Mouse (Mus musculus) ovary, postnatal 36 days (tissue): ENCODE measurements around the gene Fry.
A peak's percentile ranks its signal among the peaks of the same experiment; 100 is the strongest.

Experiments
- DNase-seq: peaks from one replicate; pipeline ENCODE4 v3.0.0; 2022; ENCODE audit warnings: low spot score, mixed read lengths

The Fry gene

DNA sequence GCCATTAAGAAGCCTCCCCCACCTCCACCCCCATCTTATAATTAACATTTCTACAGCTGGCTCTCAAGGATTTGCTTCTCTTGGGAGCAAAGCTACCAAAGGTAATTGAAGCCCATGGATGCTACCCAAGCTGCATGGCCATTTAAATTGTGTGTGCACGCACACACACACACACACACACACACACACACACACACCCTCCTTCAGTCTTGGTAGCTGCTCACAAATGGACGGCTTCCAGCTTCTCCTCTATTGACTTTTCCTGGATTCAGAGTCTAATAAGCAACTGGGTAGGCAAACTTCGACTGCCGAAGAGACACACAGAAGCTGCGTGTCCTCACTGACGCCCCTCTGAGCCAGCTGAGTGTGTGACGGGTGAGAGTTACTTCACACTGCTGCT lies 11.7 kb downstream of the Fry start:
- DNase-seq: no peak

DNA sequence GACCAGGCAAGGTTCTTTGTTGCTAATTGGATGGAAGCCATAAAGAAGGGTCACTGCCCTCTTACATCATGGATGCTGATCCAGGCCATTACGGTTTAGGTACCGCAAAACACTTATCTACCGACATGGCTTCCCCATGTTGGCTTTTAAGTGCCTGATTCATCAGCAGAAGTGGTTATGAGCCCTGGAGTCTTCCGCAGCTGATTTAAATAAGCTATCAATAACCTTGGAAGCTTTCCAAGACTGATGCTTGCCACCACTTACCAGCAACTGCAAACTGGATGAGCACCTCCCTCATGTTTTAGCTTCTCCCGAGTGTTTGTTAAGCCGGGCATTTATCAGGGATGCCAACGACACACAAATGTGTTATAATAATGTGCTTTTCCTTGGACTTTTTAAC lies 12.7 kb downstream of the Fry start:
- DNase-seq: no peak

DNA sequence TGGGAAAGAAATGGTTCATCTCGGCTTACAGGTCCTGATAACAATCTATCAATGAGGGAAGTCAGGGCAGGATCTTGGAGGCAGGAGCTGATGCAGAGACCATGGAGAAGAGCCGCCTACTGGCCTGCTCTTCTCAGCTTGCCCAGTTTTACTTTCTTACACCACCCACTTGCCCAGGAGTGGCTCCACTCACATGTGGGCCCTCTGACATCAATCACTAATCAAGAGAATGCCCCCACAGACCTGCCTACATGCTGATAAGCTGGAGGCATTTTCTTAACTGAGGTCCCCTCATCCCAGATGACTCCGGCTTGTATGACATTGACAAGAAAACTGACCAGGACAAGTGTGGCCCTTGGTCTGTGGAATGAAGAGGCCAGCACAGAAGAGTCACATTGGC lies 16.2 kb downstream of the Fry start:
- DNase-seq: no peak

GRCm38 (mm10) chr5:150135529-150135928 lies 17.1 kb downstream of the Fry start:
- no peak for DNase-seq

DNA sequence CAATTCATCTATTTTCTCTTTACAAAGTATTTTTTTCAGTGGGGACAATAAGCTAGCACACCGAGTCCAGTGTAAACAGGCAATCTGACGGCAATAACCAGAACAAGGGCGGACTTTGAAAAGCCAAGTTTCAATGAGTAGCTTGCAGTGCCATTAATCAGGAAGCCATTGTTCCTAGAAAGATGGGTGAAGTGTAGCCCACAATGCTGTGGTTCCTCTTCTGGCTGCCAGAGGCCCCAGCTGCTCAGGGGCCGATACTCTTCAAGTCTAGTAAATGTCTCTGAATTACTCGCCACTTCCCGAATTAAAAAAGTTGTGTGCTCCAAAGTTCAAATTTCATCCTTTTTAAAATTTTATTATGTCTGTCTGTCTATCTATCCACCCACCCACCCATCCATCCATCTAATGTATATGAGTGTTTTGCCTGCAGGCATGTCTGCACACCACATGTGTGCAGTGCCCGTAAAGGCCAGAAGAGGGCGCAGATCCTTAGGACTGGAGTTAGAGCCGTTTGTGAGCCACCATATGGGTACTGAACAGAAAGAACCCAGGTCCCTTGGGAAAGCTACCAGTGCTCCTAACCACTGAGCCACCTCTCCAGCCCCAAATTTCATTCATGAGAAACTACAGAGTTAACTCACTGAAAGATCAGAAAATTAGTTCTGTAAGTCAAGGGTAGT lies 19.5 kb downstream of the Fry start:
- no peak for DNase-seq

GRCm38 (mm10) chr5:150140513-150140912 lies 22.1 kb downstream of the Fry start:
- DNase-seq: no peak

DNA sequence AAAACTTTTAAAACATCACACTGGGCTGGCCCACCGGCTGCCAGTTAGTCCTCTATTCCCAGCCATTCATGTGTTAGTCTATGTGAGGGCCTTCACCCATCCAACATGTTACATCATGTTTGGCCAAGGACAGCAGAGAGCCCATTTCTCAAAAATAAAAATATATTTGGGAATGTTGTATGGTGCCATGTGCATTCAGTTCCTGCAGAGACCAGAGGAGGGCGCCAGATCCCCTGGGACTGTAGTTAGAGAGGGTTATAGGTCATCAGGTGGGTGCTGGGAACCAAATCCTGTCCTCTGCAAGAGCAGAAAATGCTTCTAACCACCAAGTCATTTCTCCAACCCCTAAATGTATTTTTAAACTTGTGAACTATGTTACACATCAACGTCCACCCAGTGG lies 27.5 kb downstream of the Fry start:
- no peak for DNase-seq

GRCm38 (mm10) chr5:150146612-150147011 lies 28.2 kb downstream of the Fry start:
- DNase-seq: no peak

DNA sequence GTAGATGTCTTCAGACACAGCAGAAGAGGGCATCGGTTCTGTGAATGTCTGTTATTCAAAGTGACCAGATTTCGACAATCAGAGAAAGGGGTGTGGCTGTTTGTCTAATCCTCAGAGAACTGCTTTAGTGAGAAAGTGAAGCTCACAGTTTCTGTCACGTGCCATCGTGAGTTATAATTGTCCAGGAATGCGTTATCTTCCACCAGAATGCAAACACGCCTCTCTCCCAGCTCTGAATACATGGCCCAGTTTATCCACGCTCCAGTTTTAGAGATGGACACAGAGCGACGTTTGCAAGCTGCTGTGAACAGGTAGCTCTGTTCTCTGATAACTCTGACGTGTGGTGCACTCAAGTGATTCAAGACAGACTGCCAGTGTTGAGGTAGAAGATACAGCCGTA lies 31.3 kb downstream of the Fry start:
- no peak for DNase-seq

DNA sequence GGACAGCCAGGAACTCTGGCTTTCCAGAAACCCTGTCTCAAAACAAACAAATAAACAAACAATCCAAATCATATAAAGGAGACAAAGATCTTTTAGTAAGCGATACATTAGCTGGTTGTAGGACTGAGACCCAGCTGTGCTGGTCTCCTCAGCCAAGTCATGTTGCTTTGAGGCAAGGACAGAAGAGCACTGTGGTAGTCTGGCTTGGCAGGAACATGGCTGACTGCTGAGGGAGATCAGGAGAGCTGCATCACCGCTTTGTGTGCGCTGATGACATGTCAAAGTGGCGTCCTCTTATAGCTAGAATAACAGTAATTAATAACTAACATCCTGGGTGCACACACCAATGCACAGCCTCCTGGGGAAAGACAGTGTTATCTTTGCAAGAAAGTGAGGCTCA lies 32.5 kb downstream of the Fry start:
- no peak for DNase-seq

GRCm38 (mm10) chr5:150152071-150152879 lies 33.8 kb downstream of the Fry start:
- DNase-seq: no peak

GRCm38 (mm10) chr5:150152880-150153281 lies 34.4 kb downstream of the Fry start:
- no peak for DNase-seq

DNA sequence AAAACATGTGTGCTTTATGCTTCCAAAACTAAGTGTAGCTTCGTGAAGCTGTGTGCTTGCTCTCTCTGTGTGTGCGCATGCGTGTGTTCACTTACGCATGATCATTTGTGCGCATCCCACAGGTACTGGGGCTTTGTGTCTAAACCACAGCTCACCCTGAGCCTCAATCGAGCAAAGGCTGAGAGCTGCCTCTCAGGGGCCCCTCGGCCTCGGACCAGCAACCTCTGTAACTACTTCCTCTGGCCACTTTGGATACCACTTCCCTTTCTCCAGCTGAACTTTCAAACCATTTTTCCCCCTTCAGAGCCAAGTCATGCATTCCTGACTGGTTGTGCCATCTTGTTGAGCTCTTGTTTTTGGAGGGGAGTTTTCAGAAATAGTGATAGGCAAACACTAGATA lies 36.9 kb downstream of the Fry start:
- no peak for DNase-seq

- no peak for DNase-seq
Measured at GRCm38 (mm10) chr5:150156063-150156786, 37.8 kb downstream of the Fry start.

DNA sequence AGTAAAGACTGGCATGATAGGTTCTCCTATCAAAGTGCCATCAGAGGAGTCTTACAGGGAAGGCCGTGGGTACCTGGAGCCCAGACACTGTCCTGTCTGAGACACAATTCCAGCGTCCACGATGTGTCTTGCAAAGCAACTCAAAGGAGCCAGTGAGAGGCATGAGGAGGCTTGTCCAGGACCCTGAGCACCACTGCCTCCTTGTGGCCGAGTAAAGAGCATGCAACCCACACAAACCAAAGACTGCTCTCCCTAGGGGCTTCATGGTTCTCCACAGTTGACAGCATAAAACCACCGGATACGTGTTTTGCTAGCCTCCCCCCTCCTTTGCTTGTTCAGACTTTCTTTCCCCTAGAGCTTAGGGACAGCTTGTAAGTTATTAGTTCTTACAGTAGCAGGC lies 39.2 kb downstream of the Fry start:
- DNase-seq: no peak

DNA sequence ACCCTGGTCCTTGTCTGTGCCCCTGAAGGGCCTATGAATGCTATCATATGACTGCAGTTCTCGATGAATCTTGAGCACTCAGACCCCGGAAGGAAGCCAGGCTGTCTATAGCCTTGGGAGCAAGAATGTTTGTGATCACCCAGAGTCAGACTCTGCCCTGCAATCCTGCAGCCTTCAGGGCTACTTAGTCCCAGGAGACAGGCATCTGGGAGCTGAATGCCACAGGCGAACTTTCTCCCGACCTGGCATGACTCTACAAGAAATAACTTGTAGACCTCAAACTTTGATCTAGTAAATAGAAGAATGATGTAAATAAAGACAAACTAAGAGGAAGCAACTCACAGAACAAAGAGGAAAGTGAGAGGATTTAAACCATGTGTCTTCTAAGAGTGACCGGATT lies 40.7 kb downstream of the Fry start:
- DNase-seq: no peak

DNA sequence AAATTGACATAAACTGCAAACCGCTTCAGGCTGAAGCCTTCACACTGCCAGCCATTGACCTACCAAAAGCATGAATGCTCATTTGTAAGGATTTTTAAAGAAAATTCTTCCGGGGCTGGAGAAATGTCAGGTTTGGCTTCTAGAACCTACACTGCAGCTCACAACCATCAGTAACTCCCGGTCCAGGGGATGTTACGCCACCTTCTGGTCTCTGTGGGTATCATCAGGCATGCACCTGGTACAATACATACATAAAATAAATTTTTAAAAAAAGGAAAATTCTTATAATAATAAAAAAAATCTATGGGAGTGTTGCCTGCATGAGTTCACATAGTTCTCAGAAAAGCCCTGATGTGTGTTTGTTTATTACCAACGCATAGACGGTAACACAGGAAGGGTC lies 42.7 kb downstream of the Fry start:
- no peak for DNase-seq

DNA sequence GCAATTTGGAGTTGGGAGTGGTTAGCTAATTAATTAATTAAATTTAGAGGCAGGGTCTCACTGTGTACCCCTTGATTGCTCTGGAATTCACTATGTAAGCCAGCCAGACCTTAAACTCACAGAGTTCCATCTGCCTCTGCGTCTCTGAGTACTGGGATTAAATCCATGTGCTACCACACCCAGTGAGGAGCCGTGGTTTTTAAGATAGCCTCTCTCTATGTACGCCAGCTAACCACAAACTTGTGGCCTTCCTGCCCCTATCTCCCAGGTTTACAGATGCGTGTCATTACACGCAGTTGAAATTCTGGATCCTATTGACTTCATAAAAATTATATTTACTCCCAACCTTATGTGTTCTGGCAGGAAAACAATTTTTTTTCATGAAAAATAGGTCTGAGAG lies 43.5 kb downstream of the Fry start:
- no peak for DNase-seq

GRCm38 (mm10) chr5:150164671-150165070 lies 46.2 kb downstream of the Fry start:
- no peak for DNase-seq

GRCm38 (mm10) chr5:150166811-150167210 lies 48.4 kb downstream of the Fry start:
- DNase-seq: no peak

DNA sequence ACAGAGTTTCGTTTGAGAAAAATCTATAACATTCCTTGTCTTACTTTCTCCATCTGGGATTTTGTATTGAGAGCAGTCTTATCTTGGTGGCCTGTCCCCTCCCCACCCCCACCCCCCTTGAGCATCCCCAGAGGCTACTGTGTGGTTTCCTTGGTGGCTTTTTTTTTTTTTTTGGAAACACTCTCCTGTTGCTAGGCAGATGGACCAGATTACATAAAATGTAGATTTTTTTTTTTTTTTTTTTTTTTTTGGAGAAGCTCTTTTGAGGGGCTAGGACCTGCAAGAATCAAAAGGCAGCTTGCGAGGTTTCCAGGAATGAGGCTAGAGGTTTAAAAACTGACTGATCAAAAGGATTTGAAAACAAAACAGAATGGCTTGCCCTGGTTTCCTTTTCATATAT lies 48.8 kb downstream of the Fry start:
- DNase-seq: no peak

DNA sequence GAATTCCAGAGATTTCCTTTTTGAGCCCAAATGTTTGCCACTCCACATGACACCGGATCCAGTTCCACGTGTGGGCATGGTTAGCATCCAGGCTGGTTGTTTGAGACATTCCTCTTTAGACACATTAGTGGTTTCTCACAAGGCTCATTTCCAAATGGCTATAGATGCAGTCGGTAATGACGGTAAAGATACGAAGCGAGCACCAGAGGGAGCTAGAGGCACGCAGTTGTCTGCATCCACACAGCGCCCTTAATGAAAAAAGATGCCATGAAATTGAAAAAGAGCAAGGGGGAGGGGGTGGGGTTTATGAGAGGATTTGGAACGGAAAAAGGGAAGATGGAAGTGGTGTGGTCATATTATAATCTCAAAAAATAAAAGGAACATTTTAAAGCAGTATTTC lies 50.3 kb downstream of the Fry start:
- peak; percentile 46 for DNase-seq

- no peak for DNase-seq
Measured at GRCm38 (mm10) chr5:150171562-150171961, 53.1 kb downstream of the Fry start.
